Mouse (Mus musculus): ENCODE data around the gene Gng12.
"Not testable (repeated sequence)": the region's sequence is repeated elsewhere in the genome, so short reads cannot be mapped to it uniquely, and the experiment has no call there.

The Gng12 gene

DNA sequence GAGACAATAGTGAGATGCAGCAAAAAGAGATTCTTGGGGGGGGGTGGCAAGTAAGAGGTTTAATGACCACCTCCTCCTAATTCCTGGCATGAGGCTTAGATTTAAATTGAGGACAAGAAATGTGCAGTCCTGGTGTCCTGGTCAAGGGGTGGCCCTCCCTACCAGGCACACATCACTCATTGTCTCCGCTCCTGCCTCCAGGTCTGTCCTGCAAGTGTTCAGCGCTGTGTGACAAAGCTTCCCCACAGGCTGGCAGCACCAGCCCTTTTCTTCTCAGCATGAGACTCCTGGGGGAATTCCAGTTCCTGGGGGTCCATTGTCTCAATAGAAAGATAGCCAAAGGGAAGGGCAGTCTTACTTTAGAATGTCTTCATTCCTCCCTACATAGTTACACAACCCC lies 134.2 kb downstream of the Gng12 start:
- peak; percentile 80 for DNase-seq

DNA sequence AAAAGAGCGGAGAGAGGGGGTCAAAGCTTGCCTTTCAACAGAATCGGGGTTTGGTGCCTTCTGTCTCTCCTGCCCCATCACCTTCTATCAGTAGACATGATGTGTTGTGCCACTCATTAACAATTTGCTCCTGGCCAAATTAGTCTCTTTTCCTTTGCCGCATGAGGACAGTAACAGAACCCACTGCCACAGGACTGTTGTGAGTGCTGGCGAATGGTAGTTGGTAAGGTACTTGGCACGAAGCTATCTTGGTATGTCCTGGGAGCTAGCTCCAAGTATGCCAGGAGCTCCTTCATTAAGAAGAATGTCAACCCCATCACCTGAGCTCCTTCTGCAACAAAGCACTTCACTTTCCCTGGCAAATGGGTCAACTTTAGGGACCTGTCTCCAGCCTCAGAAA lies 134.6 kb downstream of the Gng12 start:
- peak; percentile 68 for DNase-seq

DNA sequence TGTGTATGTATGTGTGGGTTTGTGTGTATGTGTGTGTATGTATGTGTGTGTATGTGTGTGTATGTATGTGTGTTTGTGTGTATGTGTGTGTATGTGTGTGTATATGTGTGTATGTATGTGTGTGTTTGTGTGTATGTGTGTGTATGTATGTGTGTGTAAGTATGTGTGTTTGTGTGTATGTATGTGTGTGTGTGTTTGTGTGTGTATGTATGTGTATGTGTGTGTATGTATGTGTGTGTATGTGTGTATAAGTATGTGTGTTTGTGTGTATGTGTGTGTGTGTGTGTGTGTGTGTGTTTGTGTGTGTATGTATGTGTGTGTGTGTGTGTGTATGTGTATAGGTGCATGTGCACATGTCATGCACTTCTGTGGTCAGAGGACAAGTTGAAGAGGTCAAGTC lies 136.4 kb downstream of the Gng12 start:
- not testable (repeated sequence) for DNase-seq

DNA sequence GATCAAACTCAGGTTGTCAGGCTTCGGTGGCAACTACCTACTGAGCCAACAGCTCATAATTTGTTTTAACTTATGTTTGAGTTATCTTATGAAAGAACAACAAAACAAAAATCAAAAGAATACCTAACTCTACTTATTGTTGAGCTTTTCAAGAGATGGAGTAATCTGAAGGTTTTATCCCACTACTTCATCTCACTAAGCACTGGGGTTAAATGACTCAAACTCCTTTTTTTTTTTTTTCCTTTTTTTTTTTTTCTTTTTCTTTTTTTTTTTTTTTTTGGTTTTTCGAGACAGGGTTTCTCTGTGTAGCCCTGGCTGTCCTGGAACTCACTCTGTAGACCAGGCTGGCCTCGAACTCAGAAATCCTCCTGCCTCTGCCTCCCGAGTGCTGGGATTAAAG lies 136.8 kb downstream of the Gng12 start:
- not testable (repeated sequence) for DNase-seq

DNA sequence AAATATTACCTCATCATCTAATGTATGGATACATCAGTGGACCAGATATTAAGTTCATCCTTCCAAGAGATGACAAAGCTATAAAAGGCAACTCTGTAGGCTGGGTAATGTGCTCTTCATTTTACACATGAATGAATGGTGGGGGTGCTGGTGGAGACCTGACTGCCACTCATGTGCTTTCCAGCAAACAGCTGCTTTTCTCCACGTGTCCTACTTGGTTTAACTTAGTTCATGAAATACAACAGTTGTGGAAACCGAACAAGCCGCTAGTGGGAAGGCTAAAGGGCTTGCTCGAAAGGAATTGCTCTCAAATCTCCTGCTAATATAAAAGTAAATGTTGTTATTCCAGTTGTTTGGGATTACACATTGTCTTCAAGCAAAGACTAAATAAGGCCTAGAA lies 137.4 kb downstream of the Gng12 start:
- peak; percentile 41 for DNase-seq

DNA sequence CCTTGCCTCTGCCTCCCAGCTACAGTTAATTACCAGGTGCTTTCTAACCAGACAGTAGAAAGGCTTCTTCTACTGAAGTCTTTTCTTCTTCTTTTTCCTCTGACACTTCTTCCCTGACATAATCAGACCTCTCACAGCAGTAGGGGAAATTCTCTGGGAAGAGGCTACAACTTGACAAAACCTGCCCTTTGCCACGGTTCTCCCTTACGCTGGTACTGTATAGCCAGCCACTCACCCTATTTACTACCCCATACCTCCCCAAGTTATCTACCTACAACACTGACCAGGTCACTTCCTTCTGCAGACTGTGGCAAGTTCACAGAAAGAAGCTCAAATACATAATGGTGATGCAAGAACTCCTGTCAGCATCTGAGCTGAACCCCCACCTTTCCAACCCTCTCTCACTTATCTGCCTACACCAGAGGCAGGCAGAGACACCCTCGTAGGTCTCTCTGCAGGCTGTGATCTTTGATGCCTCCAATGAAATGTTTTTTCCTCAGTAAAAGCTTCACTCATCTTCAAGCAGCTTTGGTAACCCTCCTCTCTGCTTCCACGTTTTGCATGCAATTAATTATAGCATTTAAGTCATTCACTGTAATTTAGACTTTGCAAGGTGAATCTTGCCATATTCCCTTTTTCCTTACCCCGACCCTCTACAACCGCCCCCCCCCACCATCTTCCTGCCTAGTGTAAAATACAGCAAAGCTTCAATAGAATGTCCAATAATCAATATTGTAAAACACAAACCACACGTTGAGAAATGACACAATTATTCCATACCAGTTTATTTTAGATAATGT lies 138.3 kb downstream of the Gng12 start:
- DNase-seq: peak; percentile 42

DNA sequence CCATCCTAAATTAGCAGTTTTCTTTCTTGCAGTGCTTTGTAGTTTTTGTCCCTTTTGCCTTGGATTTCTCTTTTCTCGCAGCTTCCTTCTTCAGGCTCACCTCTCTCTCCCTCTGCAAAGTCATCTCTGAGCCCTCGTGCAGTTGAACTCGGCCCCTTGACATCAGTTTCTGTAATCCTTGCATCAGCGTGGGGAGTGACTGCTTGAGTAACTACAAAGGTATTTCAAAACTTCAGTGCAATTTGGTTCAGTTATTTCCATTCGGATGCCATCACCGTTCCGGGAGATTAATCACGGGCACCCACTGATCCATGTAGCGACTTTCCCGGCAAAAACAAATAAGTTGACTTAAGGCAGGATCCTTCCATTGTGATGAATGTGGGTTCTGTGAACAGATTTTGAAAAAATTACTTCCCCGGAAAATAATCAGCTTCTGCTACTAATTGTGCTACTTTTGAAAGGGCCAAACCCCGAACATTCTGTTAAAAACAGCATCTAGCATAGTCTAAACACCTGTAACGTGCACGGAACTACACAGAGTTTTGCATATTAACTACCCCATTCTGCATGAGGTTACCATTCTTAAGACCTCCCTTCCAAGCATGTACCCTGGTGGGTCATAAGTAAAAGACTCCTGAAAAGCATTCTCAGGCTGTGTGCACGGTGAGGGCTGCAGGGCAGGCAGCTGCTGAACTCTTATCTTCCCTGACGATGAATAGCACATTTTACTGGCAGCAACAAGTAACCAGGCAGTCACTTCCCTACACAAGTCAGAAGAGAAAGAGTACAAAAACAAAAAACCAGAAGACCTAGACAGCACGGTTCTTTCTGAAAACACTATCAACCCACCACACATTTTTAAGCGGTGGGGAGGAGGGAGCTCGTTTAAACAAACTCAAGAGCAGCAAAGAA lies 139.4 kb downstream of the Gng12 start:
- peak; percentile 87 for DNase-seq

DNA sequence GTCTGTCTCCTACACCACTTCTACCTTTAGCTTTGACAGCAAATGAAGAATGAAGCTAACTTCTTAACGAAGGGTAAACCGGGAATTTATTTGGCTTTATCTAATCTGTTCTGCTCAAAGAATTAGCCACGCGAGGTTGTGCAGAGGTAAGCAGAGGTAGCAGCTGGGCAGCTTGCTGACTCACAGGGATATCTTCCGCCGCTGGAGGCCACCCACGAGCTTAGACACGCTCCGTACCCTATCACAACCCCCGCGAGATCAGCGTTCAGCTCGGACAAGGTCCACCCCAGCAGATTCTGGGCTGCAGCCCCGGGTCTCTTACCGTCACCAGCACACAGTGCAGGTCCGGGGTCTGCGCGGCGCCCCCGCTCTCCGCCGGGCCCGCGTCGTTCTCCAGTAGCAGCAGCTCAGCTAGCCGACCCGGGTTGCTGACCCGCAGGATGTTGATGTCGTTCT lies 140.2 kb downstream of the Gng12 start:
- peak; percentile 99 for DNase-seq

DNA sequence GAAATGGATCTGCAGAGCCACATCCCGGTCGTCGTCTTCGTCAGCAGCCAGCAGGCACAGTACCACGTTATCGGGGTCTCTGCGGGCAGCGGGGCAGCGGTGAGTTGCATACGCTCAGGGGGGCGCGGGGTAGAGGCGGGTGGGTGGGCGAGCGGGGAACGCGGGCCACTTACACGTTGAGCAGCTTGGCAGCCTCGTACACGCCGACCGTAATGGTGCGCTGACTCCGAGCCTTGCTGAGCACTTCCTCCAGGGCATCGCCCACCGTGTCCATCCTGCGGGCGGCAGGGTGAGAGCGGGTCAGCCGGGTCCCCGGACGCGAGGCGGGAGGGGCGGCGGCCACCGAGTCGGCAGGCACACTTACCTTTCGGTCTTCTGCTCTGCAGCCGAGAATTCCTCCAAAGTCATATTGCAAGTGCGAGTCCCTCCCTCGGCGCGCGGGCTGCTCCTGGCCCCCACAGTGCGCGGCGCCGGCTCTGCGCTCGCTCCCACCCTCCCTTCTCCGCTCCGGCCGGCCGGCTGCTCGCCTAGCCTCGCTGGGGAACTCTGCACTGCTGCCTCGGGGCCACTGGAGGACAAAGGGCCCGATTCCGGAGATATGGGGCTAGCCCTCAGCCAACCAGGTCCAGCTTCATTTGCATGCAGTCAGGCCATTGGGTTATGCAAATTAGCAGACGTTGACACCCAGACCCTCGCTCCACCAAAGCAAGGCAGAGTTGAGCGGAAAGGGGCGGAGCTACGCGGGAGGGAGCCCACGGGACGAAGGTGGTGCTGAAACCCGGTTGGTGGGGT lies 140.8 kb downstream of the Gng12 start, which contains the start of gene Gadd45a:
TSS of gene Gadd45a (minus strand) at position 621 of the 792 bp plus-strand sequence.
- DNase-seq: peak; percentile 100

DNA sequence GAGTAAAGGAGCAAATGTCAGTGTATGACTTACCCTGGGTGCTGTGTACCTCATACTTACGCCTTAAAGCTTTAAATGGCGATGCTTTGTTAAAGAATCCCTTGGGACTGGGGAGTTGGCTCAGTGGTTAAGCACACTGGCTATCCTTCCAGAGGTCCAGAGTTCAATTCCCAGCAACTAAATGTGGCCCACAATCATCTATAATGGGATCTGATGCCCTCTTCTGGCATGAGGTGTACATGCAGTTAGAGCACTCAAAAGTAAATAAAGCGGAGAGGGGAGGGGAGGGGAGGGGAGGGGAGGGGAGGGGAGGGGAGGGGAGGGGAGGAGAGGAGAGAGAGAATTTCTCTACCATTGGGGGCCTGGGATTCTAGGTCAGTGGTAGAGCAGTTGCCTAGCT lies 142.8 kb downstream of the Gng12 start:
- DNase-seq: no peak

DNA sequence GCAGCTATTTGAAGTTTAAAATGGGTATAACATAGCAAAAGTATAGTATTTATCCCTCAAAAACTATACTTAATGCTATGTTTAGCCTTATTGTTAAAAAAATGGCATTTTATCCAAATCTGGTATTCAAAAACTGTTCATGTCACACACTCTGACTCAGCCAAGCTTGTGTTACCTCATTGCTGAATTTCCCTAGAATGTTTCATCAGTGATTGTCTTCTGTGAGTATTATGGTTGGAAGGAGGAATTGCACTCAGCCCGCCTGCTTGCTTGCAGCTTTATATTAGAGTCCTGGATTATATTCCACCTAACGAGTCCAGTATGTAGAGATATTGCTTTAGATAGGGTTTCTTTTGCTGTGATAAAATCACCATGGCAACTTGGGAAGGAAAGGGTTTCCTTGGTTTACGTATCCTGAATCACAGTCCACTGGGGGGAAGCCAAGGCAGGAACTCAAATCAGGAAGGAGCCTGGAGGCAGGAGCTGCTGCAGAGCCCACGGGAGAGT lies 144.8 kb downstream of the Gng12 start:
- DNase-seq: no peak

DNA sequence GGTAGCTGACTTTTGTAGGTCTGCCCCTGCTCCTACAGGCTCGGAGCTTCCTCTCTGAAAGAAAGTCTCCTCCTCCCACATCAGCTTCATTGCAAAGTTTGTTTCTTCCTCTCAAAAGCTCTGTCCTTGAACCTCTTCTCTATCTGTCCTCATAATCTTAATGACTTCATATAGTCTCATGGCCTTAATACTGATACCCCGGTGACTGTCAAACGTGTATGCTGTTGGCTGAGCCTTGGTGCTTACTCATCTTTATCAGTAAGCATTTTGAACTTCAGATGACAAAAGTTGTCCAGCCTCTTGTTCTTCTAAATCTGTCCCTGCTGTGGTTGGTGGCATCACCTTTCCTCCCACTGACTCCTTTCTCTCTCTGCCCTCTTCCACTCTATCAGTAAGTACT lies 149.2 kb downstream of the Gng12 start:
- no peak for DNase-seq

DNA sequence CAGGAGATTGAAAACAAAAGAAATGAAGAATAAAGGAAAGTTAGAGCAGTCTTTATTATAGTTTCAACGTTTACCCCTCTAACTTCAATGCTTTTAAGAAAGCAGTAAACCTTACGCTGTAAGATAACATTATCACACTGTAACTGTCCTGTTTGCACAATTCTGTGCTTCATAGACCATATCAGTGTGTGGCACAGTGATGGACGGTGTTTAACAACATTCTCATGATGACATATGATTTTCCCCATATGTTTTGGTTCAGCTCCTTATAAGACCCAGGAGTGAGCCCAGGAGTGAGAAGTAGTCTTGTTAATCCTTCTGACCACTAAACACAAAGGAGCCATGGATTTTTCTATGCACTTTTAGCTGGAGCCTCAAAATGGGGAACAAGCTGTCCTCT lies 150.7 kb downstream of the Gng12 start:
- DNase-seq: no peak

DNA sequence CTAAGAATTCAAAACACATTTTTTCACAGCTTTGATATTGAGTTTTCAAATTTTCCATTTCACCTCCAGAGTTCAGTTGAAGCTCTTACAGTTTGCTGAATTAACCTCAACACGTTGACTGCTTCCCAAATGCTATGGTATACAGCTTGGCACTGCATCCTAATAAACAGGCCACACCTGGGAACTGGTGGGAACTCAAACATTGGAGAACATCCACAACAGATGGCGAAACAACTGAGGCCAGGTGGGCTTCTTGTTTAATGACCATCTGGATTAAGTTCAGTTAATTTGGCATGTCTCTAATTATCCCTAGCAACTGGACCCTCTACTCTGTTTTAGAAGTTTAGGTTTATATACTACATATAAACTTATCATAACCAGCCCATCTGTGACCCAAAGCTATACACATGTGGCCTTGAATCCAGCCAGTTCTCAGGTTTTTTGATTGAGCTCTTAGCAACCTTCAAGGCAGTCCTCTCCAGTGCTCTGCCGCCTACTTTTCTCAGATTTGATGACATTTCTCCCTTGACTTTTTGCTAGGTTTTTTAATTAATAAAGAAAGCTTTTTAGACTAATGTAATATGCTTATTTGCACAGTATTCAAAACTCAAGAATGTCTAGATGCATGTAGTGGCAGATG lies 152.0 kb downstream of the Gng12 start:
- DNase-seq: no peak

DNA sequence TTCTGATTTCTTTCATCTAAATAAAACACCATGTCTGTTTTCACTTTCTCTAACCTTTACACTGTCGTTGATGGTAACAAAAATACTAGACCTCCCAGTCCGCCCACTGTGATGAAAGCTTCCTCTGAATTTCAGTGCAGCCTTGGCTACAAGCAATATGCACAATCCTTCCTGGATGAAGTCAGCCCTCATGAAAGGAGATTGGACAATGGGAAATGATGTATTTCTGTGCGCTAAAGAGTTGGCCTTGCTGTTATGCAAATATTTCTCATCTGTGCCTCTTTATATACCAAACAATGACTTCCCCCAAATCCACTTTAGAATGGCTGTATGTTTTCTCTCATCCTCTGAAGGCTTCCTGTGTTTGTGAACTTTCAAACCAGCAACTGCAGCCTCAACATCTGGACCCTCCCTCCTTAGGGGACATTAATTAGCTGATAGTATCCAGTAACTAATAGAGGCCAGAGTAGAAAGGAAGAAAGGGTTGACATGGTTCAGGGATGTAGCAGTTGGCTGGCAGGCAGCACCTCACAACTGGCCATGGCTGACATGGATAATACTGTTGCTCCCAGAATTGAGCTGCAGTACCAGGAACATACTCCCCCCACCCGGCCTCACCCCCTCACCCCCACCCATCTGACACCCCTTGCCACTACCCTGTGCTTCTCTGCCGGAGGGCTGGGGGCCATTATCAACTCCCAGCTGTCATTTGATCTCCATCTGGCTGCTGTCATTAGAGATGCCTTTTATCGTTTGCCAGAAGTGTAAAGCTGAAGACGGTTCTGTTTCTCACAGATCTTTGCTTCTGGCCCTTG lies 152.9 kb downstream of the Gng12 start:
- DNase-seq: no peak

DNA sequence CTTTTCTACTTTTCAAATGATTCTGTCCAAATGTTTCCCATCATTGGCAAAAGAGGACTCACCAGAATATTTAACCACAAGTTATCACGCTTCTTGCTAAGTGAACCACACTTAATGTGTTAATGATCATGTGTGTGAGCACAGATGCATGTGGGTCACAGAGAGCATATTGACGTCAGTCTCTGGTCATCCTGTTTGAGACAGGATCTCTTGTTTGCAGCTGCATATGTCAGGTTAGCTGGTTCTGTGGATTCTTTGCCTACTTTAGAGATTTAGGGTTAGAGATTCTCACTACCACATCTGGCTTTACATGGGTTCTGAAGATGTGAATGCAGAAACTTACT lies 153.5 kb downstream of the Gng12 start:
- DNase-seq: no peak

DNA sequence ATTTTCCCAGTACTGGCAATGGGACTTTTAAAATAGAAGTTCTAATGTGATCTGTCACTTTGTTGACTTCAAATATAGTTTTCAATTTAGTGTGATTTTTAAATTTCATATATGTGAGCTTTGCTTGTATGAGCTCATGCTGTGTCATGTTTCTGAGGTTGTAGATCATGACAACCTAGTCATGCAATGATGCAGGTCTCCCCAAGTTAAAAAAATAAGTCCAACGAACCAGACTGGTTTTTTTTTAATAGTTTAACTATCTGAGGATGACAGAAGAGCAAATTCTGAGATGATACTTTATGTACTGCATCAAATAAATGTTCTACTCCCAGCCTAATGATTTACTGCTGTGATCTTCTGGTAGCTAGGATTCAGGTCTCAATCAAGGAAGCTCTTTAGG lies 153.9 kb downstream of the Gng12 start:
- DNase-seq: no peak

DNA sequence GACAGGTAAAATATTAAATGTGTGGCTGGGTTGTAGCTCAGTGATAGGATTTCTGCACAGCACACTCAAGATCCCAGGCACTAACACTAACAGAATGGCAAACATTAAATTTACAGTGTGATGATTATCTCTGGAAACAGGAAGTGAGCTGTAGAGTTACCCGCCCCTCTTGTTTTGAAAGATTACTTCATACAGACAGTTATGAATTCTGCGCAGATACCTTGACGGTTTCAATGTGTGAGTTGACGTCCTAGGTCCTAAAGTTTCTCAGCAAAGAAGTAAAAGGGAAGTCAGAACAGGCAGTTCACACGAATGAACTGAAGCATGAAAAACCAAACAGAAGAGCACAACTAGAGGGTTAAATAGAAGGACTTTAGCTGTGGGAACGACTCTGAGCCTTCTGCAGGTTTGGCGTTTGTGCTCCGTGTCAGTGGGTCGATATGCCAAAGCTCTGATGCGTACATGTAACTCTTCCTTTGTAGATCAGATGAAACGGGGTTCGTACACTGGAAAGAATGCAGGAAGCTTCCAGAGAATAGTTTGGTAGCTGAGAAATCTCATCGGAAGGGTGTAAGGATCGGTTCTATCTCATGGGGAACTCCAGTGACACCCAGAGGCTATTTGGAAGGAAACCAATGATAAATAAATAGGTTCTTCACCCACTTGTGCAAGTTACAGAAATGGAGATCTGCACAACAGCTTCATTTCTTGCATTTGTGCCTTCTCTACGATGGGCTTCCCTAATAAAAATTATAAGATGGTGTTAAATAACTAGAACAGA lies 160.1 kb downstream of the Gng12 start:
- no peak for DNase-seq

DNA sequence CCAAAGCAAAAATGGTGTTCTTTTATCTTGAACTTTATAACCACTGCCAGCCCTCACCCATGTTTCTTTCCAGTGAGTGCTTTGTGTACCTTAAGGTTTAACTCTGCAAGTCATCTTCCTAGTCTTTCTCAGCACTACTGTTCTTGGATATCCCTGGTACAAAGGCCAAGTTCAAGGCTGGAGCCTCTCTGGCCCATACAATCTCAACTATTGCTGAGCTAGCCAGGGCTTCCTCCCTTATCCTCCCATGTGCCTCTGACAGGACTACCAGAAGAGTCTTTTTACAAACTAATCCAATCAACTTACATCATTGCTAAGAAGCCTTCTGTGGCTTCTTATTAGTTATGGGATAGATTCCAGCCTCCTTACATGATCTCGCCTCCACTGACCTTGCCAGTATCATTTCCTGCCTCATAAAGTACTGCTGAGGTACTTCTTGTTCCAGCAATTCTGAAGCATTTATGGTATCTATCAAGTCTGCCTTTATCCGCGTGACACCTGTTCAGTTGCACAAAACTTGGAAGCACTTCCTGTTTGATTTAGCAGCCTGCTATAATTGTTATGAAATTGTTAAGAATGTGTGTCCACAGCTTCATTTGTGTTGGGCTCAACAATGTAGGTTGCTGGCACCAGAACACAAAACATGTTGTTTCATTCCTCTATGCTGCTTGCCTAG lies 160.8 kb downstream of the Gng12 start:
- DNase-seq: no peak

DNA sequence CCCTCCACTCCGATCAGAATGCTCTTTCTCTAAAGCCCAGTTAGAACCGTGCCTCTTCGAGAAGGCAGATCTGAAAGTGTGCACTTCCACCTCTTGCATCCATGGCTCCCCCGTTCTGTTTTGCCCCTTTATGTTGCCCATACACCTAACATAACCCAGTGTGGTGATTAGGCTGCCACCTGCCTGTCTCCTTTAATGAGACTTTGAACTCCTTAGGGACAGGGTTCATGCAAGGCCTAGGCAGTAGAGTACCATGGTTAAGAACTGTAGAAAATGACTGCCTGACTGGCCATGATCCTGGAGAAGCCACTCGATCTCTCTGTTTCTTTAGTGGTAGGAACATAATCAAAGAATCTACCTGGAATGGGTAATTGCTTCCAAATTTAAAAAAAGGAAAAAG lies 161.4 kb downstream of the Gng12 start:
- no peak for DNase-seq
